Mouse (Mus musculus) forebrain, postnatal 0 days (tissue): Measurements from ENCODE around the gene Cntn5. TPM values are rescaled to one million over a fixed set of nuclear protein-coding genes. Genes with fewer than 3 reads are reported as not detected.
A peak's percentile ranks its signal among the peaks of the same experiment; 100 is the strongest.

ENCODE experiments used
- ATAC-seq: fragments of 200-750 bp; cut with Nextera tagmentation; 2 replicates; pipeline ENCODE4 v1.8.0; 2017; ENCODE audit warnings: mild to moderate bottlenecking, moderate library complexity
- DNase-seq: peaks from one replicate; pipeline ENCODE4 v3.0.0-alpha.2; 2015
- H3K27ac ChIP-seq: fragments of 300-500 bp; sonication (generic); 2 replicates; pipeline ENCODE4 v1.5.1; 2014; ENCODE audit warnings: low read depth, mild to moderate bottlenecking, antibody characterized with exemption, low read length, moderate library complexity, mixed read lengths
- H3K27me3 ChIP-seq: fragments of 300-500 bp; sonication (generic); 2 replicates; pipeline ENCODE4 v1.6.1; 2014; ENCODE audit warnings: mild to moderate bottlenecking, low read length, mixed read lengths; ENCODE audit not compliant: insufficient read depth
- H3K36me3 ChIP-seq: fragments of 300-500 bp; sonication (generic); 2 replicates; pipeline ENCODE4 v1.6.1; 2014; ENCODE audit warnings: mild to moderate bottlenecking, moderate library complexity; ENCODE audit not compliant: insufficient read depth
- H3K4me1 ChIP-seq: fragments of 300-500 bp; sonication (generic); 2 replicates; pipeline ENCODE4 v1.6.1; 2014; ENCODE audit warnings: antibody characterized with exemption; ENCODE audit not compliant: insufficient read depth
- H3K4me2 ChIP-seq: fragments of 300-500 bp; sonication (generic); 2 replicates; pipeline ENCODE4 v1.6.1; 2014; ENCODE audit warnings: low read depth, mild to moderate bottlenecking, moderate library complexity
- H3K4me3 ChIP-seq: fragments of 300-500 bp; sonication (generic); 2 replicates; pipeline ENCODE4 v1.5.1; 2014; ENCODE audit warnings: low read depth, low read length, mixed read lengths
- H3K9ac ChIP-seq: fragments of 300-500 bp; sonication (generic); 2 replicates; pipeline ENCODE4 v1.6.1; 2014; ENCODE audit warnings: mild to moderate bottlenecking
- H3K9me3 ChIP-seq: fragments of 300-500 bp; sonication (generic); 2 replicates; pipeline ENCODE4 v1.6.1; 2016; ENCODE audit warnings: low read length
- CTCF ChIP-seq: sonication (generic); IDR thresholded peaks from 2 replicates; pipeline ENCODE4 v1.5.1; 2016; ENCODE audit warnings: antibody characterized with exemption, control low read depth, low read depth
- WGBS: fragments of 180-500 bp; shearing (Covaris S2); extraction: QIAGEN DNeasy Blood & Tissue Kit; methylation state at CpG from one replicate; pipeline ENCODE4 v1.1.7; 2014; 5-methylcytosine and 5-hydroxymethylcytosine counted together
- microRNA-seq, 2 experiments: library from miRNA; unstranded; fragments of <30 nt; microRNA quantifications; one replicate each; pipeline ENCODE4; 2016
- polyA plus RNA-seq: library from polyadenylated mRNA; unstranded; fragments of >200 nt; fragmentation: Nextera tagmentation; extraction: Ambion mirVana; gene quantifications from 2 replicates; pipeline ENCODE4 v1.2.1, GENCODE M21; 2015
- total RNA-seq: library from RNA; depleted of rRNA; stranded (reverse); fragments of >200 nt; gene quantifications from 2 replicates; pipeline ENCODE4 v1.2.3, GENCODE M21; 2014

Cntn5 gene
- total and polyA plus RNA-seq, 2 experiments from 2014 or later = 15.5 to 25.9 TPM

DNA sequence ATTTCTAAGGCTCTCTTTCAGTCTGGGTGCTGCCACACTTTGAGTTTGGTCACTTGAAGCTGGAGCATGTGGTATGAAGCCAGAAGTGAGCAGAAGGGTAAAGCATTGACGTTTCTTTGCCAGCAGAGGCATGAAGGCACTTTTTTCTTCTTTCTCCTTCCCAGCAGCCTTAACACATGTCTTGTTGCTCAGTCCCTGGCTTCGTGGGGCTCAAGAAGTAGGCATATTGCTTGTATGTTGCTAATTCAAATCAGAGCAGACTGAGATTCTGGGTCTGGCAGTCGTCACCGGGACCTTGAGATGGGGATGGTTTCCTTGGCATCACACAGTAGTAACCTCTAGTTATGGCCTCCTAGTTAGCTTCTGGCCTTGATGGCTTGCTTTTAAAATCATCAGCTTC is 1228.5 kb downstream of the Cntn5 start:
- no peak overlapping the region for H3K4me3 ChIP-seq
- no peak overlapping the region for H3K27ac ChIP-seq
- H3K9me3 ChIP-seq = no peaks in the 10 kb centered on the region
- no peak overlapping the region for H3K4me2 ChIP-seq
- ATAC-seq = peak; percentile 55
- H3K27me3 ChIP-seq = no peaks in the 10 kb centered on the region
- 74% methylated on average over 4 of the region's 4 CpGs for WGBS
- H3K9ac ChIP-seq = no peak overlapping the region
- H3K4me1 ChIP-seq = no peaks in the 10 kb centered on the region
- no peaks in the 10 kb centered on the region for H3K36me3 ChIP-seq
- peak; percentile 27 for DNase-seq
- TF ChIP-seq CTCF = no peak

- no peak overlapping the region for H3K4me2 ChIP-seq
- ATAC-seq = 0 out of 2 replicates have a peak, but pooled peaks have one; percentile 25
- WGBS = 66% methylated on average over 5 of the region's 5 CpGs
Observed at GRCm38 (mm10) chr9:9674531-9674930, 1230.0 kb downstream of the Cntn5 start.

DNA sequence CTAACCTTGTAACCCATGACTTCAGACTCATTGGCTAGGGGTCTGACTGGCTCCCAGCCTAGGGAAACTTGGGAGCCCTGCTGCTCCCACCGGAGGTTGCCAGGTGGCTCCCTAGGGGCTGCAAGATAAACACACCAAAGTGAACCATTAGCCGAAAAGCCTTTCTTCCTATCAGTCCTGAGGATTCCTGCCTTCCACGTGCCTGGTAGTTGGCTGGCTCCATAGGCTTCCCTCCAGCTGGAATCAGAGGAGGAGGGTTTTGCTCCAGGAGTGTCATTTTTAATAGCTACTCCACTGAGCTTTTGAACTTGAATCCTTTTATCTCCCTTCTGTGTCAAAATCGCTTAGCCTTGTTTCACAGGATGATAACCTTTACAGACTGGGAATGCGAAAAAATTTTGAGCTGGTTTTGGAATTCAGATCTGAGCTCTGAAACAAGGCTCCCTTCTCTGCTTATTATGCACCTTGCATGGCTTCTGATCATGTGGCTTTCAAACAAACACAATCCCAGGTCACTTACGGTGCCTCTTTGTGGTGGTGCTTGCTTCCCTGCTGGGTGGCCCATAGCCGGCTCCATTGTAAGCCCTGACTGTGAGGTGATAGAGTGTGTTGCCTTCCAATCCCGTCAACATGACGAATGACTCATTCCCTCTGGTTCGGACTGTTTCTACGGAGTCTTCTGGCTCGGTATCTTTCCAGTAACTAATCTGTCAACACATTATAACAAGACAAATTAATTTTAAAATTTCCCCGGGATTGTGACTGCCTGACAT is 1231.1 kb downstream of the Cntn5 start:
- TF ChIP-seq CTCF = no peak
- 7% methylated on average over 13 of the region's 13 CpGs for WGBS
- Histone ChIP-seq H3K4me2 (no peak overlapping the region), H3K4me1 (no peaks in the 10 kb centered on the region), H3K27ac (no peak overlapping the region), H3K9ac (no peak overlapping the region), H3K9me3 (no peaks in the 10 kb centered on the region), H3K27me3 (no peaks in the 10 kb centered on the region), H3K4me3 (no peak overlapping the region), H3K36me3 (no peaks in the 10 kb centered on the region)
- peak; percentile 24 for DNase-seq
- ATAC-seq = peak; percentile 70

More at GRCm38 (mm10) chr9:9674531-9674930, 1230.0 kb downstream of the Cntn5 start:
- peak; percentile 26 for DNase-seq
- no peaks in the 10 kb centered on the region for H3K27me3 ChIP-seq
- no peaks in the 10 kb centered on the region for H3K36me3 ChIP-seq
- H3K9ac ChIP-seq = no peak overlapping the region
- TF ChIP-seq CTCF = no peak
- H3K4me1 ChIP-seq = no peaks in the 10 kb centered on the region
- H3K27ac ChIP-seq = no peak overlapping the region
- H3K4me3 ChIP-seq = no peak overlapping the region
- no peaks in the 10 kb centered on the region for H3K9me3 ChIP-seq

- Histone ChIP-seq H3K4me1 (no peaks in the 10 kb centered on the region), H3K4me3 (no peak overlapping the region), H3K9me3 (no peaks in the 10 kb centered on the region), H3K4me2 (no peak overlapping the region), H3K36me3 (no peaks in the 10 kb centered on the region), H3K27ac (no peak overlapping the region), H3K27me3 (no peaks in the 10 kb centered on the region), H3K9ac (no peak overlapping the region)
- DNase-seq (no peak), ATAC-seq (no peak)
- no peak for TF ChIP-seq CTCF
- WGBS = 86% methylated on average over 3 of the region's 3 CpGs
Observed at GRCm38 (mm10) chr9:9653463-9653862, 1251.1 kb downstream of the Cntn5 start.

GRCm38 (mm10) chr9:9647361-9647760 is 1257.2 kb downstream of the Cntn5 start:
- ATAC-seq = no peak
- H3K9me3 ChIP-seq = no peaks in the 10 kb centered on the region
- no peaks in the 10 kb centered on the region for H3K27me3 ChIP-seq
- H3K36me3 ChIP-seq = no peaks in the 10 kb centered on the region
- no peaks in the 10 kb centered on the region for H3K4me1 ChIP-seq
- H3K9ac ChIP-seq = no peak overlapping the region
- H3K4me2 ChIP-seq = no peak overlapping the region
- no peak for DNase-seq
- no peak overlapping the region for H3K4me3 ChIP-seq
- TF ChIP-seq CTCF = no peak
- WGBS = 87% methylated on average over 3 of the region's 3 CpGs
- H3K27ac ChIP-seq = no peak overlapping the region

DNA sequence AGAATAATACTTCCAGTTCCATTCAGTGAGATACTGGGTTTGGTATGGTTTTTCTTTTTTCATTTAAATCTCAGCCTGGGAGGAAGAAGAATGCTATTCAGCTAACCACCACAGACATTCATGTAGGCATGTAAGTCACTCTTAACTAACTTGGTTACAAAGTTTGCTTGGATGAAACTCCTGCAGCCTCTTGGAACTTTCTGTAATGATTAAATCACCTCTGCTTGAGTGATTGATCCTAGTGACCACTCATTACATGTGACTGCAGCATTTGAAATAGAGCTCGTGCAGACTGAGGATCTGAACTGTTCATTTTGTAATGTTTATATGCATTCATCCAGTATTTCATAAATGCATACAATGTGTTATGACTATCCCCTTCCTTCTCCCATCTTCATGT is 1258.3 kb downstream of the Cntn5 start:
- no peaks in the 10 kb centered on the region for H3K27me3 ChIP-seq
- DNase-seq = no peak
- WGBS = 68% methylated on average over 1 of the region's 1 CpGs
- H3K9ac ChIP-seq = no peak overlapping the region
- H3K4me3 ChIP-seq = no peak overlapping the region
- no peaks in the 10 kb centered on the region for H3K9me3 ChIP-seq
- no peak overlapping the region for H3K4me2 ChIP-seq
- no peak for ATAC-seq
- TF ChIP-seq CTCF = no peak
- H3K4me1 ChIP-seq = no peaks in the 10 kb centered on the region
- H3K36me3 ChIP-seq = no peaks in the 10 kb centered on the region
- no peak overlapping the region for H3K27ac ChIP-seq

Small RNAs within 50 kb of the gene (microRNA-seq; reads per million reads assigned to microRNA genes)
- gene Gm24496 (0 reads per million in 2 experiments), gene Gm25086 (0 reads per million in 2 experiments), gene Gm26195 (0 reads per million in 2 experiments), gene Mir6237 (0 reads per million in 2 experiments)
